Mouse (Mus musculus) thymus, postnatal 4 days (tissue): ENCODE data around the gene Hdac9.
"Not testable (repeated sequence)": the region's sequence is repeated elsewhere in the genome, so short reads cannot be mapped to it uniquely, and the experiment has no call there.

ENCODE experiments used
- DNase-seq: peaks from one replicate; pipeline ENCODE4 v3.0.0; 2021

Gene Hdac9

DNA sequence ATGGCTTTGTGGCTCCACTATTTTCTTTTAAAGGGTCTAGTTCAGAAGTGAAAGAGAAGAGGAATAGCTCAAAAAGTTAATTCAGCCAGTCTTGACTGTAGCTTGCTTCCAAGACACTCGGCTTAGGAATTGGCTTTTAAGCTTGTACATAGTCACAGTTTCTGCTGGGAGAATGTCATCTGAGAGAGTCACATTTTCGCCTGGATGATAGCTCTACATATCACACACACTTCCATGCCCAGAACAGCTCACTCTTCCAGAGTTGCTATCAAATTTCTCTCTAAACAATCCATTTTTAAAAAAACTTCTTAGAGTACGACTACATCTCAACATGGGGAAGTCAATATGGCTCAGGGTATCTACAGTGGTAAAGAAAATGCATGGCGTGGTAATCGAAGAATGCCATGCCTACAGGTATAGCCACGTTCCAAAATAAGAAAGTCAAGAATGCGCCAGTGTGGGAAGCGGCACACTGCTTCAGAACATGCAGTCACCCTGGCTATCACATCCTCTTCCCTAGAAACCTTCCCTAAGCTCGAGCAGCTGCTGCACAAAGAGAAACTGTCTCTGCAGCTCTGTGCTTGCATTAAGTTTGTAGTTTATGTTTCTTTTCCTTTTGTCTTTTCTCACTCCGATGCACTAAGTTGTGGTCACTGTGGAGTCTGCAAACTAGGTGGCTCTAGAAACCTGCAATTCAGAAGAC is 443.8 kb downstream of the Hdac9 start:
- DNase-seq, result no peak

DNA sequence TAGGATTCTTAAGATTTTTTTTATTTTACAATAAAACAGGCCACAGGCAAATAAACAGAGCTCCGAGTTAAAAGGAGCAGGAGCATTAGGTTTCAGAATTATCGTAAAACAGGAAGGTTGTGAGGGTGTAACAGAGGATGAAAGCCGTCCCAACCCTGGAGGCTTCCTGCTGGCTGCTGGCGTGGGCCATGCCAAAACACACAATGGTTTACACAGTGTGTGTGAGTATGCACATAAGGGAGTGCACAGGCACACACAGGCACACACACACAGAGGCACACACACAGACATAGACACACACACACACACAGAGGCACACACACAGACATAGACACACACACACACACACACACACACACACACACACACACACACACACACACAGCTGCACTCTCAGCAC is 444.4 kb downstream of the Hdac9 start:
- no peak for DNase-seq

DNA sequence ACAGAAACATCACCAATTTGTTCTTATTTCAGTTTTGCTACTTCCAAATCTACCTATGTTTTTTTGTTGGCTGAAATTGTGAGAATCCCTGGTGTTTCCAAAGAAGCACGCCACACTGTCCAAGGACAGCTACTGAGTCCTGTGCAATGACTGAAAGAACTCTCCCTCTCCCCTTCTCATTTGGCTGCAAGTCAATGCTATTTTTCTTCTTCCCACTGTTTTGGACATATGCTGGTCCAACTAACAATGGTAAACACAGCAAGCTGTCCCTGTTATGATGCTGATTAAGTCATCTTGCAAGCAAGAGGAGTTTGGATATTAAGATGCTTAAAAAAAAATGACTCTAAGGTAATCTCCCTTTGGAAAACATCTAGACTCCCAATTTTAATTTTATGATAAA is 455.2 kb downstream of the Hdac9 start:
- DNase-seq, result no peak

DNA sequence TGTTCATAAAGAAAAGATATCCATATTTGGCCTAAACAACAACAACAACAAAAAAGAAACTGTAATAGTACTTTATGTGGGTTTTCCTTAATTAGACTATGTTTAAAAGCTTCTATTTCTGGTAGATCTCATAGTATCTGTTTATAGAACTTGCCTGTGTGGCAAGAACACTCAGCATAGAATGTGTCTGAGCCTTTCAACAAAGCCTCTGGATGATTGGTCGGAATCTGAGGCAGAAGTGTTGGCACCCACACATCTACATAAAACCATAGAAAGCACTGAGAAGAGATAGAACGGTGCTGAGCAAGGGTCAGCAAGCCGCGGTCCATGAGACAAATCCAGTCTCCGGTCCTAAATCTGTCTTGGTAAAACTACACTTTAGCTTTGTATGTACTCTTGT is 464.3 kb downstream of the Hdac9 start:
- no peak for DNase-seq

DNA sequence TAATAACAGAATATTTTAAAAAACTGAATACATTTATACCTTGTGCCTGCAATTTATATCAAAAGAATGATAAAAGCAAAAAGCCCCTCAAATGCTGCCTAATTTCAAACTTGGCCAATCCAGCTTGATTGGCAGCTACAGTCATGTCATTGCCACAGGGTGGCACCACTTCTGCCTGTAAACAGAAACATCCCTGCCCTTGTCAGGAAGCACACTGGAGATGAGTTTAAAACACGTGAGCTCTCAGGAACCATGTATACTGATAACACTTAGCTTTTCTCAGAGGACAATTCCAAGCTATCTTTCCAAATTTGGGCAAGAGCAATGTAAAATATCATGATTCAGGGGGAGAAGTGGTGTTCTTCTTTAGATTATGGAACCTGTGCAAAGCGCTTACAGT is 465.7 kb downstream of the Hdac9 start:
- peak; percentile 22 for DNase-seq

DNA sequence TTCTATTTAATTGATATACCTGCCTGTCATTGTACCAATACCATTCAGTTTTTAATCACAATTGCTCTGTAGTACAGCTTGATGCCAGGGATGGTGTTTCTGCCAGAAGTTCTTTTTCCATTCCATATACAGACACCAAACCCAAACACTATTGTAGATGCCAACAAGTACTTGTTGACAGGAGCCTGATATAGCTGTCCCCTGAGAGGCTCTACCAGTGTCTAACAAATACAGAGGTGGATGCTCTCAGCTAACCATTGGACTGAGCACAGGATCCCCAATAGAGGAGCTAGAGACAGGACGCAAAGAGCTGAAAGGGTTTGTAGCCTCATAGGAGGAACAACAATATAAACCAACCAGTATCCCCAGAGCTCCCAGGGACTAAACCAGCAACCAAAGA is 472.2 kb downstream of the Hdac9 start:
- not testable (repeated sequence) for DNase-seq

DNA sequence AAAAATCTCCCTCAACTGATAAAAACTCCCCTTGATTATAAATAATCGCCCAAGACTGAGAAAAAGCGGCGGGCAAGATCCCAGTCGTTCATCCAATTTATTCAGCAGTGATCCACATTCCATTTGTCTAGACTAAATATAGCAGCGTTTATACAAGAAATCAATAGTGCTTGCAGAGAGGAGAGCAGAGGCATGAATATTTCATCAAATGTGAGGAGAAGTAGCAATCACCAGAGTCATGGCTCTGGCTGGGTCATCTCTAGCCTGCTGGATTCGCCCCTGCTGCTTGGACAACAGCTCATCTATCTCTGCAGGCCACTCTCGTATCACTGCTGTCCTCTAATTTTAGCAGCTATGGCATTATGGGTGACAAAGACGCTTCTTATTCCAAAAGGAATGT is 476.0 kb downstream of the Hdac9 start:
- no peak for DNase-seq

DNA sequence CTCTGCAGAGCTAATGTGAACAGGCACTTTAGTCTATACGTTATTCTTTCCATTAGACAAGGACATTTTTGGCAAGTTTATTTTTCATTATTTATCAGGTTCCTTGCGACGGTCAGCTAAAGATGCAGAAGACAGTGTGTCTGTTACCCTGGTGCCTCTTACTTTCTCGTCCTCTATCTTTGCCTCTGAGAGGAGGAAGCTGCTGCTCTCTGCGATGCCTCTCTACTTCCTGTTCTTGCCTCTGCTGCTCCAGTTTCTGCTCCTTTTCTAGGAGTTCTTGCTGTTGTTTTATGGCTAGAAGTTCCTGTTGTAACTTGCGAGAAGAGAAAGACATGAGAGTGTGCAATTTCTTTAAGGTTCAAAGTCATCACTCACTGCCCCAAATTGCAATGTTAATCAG is 484.0 kb downstream of the Hdac9 start:
- DNase-seq, result peak; percentile 12

DNA sequence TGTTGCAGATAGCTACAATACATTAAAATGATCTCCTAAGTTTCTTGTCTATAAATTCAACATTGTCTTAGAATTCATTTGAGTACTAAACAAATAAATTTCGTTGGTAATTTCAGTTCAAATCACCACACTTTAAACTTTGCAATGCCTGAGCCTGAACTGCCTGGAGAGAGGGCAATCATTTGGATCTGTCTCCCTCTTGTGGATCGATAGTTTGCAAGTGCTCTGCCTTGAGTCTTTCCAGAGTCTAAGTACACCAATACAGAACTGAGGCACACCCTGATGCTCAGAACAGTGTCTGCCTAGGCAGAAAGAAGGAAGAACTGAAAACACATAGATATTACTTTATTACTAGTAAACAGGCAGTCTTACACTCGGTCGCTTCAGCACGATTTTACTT is 484.4 kb downstream of the Hdac9 start:
- peak; percentile 9 for DNase-seq

DNA sequence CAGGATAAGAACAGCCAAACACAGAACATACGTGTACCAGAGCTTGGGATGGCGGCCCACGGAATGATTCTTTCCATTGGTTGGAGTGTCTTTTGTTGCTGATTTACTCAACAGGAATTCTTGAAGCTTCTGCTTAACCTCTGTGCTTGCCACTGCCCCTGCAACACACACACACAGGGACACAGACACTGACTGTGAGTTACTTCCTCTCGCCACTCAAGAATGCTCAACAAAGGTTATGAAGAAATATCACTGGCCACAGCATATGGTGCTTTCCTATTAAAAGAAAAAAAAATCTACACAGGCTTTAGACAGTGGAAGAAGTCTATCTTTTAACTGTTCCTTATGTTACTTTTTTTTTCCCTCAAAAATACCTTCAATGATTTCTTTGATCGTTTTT is 485.1 kb downstream of the Hdac9 start:
- no peak for DNase-seq

DNA sequence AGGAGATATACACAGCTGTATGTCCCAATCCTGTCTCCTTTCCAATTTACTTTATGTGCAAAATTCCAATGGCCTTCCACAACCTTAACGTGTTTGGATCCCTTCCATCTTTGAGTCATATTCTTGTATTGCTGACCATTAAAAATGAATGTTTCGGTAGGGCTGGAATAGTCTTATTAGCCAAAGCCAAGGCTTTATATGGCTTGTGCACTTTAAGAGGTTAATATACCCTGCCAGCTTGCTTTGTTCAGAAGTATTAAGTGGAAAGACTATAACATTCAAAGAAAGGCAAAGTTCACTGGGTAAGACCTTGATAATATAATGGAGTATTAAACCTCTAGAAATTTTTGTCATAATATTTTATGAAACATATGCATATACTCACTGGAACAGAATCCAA is 491.4 kb downstream of the Hdac9 start:
- no peak for DNase-seq

DNA sequence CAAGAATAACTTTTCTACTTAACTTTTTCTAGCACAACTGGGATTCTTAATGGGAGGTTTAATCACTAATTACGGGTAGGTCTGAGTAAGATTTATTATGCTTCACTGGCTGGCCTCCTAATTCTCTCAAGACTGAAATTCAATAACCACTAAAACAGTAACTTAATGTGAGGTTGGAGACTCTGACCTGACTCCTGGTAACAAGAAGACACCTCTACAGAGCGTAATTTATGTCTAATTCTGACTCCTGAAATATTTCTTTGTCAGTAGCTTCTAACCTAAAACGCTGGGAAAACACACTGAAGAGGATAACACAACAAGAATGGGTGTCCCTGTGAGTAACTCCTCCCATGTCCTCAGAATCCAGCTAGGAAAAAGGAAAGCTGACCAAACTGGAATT is 508.8 kb downstream of the Hdac9 start:
- no peak for DNase-seq

DNA sequence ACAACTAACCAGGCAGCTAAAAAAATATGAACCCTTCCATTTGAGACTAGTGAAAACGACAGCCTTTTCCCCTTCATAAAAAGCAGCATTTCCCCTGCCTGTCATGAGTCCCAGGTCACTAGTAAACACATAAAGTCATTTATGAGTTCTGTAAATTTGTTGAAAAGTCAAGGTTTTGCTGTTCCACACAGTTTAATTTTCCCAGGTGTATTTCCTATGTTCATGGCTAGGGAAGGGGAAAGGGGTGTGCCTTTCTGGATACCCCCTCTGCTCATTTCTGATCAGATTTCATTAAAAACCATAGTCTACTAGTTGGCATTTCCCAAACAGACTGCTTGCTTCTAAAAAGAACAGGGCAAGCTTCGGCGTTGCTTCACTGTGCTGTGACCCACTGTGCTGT is 509.8 kb downstream of the Hdac9 start:
- no peak for DNase-seq

DNA sequence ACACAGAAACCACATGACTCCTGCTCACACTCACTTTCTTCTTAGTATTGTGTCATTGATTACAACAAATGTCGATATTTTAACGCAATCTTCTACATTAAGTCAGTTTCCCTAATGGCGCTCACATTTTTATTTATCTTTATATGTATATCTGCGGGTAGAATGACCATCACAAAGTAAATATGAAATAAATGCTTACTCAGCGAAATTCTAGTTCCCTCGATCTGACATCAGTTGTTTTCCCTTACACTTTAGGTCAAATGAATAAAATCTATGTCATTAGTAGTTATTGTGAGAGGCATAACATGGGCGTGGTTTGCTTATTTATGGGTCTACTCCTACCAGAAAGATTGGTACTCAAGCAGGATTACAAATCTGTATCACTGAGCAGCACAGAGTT is 514.8 kb downstream of the Hdac9 start:
- no peak for DNase-seq

DNA sequence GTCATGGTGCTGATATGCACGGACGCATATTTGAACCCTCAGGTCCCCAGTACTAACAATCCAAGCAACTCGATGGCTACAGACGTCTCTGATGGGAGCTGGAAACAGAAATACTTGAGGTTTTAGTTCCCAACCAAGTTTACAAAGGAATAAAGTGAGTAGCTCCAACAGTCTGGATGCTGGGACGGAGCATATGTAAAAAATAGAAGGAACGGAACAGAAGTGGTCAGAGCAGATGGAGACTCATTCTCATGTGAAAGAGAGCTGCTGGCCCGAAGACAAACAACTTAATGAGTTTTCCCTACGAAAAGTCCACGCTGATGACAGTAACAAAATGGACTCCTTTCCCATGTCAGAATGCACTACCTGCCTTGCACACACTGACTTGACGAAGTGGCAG is 518.3 kb downstream of the Hdac9 start:
- no peak for DNase-seq

DNA sequence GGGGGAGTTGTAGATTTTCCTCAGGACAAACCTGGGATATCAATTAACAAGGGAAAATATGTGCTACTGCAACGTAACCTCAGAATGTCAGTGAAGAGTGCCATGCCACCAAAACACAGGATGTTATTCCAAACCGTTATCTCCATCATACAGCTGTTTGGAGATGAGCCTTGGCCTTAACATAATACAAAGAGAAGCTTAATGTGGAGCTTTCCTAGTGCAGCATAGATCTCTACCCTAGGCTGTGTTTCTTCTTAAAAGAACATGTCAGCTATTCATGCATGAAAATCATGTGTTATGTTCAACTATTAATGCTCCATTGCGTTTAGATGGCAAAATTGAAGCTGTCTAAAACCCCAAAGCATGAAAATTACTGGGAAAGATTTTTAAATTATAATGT is 522.6 kb downstream of the Hdac9 start:
- DNase-seq, result no peak

DNA sequence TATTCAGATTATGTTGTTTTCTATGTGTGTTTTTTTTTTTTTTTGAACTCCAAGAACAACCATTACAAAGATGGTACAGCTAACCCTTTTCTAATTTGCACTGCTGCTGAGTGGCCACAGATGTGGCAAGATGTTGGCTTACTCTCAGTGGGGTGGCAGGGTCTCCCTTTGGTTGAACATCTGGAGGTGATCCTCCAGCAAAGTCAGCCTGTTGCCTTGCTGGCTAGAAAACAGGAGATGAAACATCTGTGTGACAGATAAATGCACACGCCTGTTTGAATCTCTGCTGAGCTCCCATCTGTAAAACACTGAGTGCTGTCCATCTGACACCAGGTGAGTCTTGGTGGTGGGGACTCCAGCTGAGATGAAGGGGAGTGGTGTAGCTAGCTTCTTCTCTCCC is 537.2 kb downstream of the Hdac9 start:
- DNase-seq, result no peak

DNA sequence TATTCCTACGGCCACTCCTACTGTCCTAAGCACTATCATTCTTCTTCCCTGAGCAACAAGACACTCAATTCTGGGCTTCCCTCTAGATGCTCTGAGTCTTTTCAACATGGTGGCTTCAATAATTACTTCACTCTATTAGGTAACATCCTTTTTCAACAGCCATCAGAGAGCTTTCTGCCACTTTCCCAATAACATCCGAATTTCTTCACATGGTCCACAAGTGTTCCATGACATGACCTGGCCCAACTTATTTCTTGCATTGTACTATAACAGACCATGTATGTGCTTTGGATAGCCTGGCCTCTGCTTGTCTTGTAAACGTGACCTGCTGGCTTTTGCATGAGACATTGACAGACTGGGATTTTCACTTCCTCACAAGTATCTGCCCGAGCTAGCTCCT is 538.3 kb downstream of the Hdac9 start:
- no peak for DNase-seq

DNA sequence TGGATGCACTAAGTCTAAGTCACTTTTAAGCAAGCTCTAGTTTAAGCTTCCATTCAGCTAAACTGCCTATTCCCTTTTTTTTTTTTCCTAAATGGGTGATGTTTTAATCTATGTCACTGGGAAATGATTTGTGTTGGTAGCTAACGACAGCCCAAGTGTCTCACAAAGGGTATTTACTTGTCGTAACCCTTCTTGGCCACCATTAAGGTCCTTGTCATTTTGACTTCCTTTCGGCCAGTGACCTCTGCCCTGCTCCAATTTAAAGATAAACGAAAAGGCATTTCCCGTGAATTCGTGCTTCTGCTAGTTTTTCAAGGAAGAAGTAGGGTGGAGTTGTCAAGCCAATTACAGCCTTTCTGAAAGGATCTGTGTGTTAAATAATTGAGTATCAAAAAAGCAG is 565.0 kb downstream of the Hdac9 start:
- no peak for DNase-seq

DNA sequence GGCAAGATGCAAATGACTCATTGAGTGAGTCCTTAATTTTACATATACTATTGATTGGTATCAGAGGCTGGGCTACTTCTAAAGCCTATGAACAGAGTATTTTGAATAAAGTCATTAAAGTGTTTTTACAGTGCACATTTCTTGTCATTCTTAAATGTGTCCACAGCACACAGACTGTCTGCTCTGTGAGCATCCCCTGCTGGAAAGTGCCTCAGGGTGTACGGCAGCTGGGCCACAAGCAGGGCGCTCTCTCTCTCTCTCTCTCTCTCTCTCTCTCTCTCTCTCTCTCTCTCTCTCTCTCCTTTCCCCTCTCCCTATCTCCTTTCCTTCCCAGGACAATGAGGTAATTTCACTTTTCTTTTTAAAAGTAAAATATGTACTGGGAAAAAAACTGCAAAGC is 569.4 kb downstream of the Hdac9 start:
- no peak for DNase-seq

DNA sequence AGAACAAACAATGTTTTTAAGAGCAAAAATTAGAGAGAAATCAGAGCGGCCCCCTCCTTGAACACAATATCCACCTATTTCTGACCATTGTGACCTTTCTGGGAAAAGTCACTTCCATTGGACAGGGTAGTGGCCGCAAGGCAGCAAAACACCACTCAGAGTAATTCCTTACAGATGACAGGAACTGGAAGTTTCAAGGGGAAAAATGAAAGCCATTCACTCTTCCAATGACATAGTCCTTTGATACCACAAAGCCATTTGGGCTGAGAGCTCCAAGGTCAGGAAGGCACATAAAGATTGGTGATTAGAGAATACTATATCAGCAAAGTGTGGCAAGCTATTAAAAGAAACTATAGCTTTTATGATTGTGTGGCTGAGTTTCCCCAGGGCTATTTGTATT is 574.1 kb downstream of the Hdac9 start:
- no peak for DNase-seq

DNA sequence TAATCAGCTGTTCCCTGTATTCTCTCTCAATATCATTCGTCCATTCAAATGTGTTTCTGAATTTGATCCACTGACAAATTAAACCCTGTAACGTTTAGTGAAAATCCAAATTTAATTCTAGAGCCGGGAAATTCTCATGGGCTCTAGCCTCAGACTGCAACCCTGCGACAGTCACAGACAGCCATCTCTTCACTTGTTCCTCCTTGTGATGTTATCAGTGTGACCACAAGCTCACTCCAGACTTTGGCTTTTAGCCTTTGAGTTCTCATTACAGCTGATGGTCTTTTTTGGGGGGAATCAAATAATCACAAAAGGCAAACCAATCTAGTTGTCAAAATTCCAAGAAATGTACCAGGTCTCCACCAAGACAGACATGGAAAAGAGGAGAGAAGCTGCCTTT is 578.0 kb downstream of the Hdac9 start:
- no peak for DNase-seq

DNA sequence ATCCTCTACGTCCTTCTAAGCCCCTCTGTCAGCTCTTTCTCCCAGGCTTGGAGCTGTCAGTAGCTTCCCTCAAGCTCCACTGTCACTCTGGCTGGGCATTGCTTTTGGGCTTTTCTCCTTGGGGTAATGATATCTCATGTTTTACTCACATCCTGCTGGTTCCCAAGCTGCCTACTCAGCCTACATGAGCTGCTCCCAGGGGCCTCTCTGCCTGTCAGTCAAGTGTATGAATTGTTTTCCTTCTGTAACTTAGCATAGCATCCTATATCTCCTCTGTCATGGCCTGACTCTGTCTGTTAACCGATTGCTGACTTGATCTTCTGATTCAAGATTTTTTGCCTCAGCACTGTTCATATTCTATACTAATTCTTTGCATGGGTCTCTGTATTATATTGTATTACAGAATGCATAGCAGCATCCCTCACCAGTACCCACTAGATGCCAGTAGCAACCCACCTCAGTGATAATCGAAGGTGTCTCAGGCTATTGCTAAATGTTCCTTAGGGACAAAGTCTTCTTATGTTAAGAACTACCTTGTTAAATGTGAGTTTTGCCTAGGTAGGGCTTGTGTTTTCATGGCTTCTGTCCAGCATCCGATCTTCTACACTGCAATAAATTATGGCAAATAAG is 582.3 kb downstream of the Hdac9 start:
- no peak for DNase-seq

DNA sequence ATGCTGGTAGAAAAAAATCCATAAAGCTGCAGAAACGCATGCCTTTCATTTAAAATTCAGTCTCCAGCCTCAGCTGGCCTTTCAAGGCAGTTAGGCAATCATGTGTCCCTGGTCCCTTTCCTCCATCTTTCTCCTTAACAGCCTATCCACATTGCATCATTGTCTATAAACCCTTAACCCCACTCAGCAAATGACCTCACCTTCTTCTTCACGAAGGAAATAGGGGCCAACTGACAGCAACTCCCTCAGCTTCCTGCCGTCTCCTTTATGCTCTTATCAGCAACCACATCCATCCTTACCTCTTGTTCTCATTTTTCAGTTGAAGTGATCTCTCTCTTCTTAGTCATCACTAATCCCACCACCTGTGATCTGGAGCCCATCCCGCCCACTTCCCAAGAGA is 584.0 kb downstream of the Hdac9 start:
- DNase-seq, result peak; percentile 8

DNA sequence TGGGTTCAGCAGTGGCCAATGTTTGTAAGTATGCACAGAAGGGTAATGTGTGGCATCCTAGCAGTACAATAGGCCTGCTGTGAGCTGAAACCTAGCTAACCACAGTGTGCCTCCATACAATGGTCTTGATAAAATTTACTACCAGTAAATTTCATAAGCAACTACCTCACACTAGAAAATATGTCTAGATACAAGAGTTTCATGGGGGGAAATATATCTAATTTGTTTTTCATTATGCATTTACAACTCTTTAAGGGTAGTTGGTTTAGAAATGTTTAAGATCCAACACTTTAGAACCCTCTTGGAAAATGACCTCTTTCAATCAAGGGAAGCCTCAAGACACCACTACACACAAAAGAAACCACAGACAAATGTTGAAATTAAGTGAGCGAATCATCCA is 589.8 kb downstream of the Hdac9 start:
- DNase-seq, result no peak
